Mouse (Mus musculus) cerebellum, adult 2 months (tissue): ENCODE results near the gene Nup160.

Experiments
- CTCF ChIP-seq: fragments of 200-500 bp; IDR thresholded peaks from 2 replicates; pipeline ENCODE4 v1.5.1; 2011; ENCODE audit warnings: low read depth, mild to moderate bottlenecking, control low read depth, low read length, moderate library complexity, borderline replicate concordance; ENCODE audit not compliant: insufficient read depth
- POLR2A ChIP-seq: fragments of 200-500 bp; IDR thresholded peaks from 2 replicates; pipeline ENCODE4 v1.6.1; 2011; ENCODE audit warnings: low read length, control low read depth, borderline replicate concordance; ENCODE audit not compliant: insufficient read depth

- no peak for TF ChIP-seq POLR2A
- no peak for TF ChIP-seq CTCF
Measured at GRCm38 (mm10) chr2:90639747-90640699, 37.0 kb upstream of the Nup160 start.
